Mouse (Mus musculus): ENCODE results near the gene Kmt2d. TPM values are rescaled to one million over a fixed set of nuclear protein-coding genes. Genes with fewer than 3 reads are reported as not detected.

Gene Kmt2d
- polyA plus RNA-seq, 1 experiment from 2014 or later = 5.1 TPM

DNA sequence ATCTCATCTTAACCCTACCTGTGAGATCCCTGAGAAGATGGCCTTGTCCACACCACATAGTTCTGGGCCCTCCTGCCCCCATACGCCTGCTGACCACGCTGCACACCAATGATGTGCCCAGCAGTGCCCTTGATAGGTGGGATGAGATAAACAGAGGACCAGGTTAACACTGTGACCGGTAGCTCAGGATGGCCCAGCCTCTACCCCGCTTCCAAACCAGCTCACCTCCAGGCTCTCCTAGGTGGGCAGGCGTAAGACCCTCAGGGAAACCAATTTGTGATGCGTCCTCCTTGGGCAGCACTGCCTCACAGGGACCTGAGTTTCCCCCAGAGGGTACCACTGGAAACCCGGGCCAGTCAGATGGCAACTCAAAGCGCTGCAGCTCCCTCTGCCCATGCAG, 5.2 kb downstream of the Kmt2d start:
- 98% methylated on average over 8 of the region's 8 CpGs for WGBS
- no peak overlapping the region for H3K4me3 ChIP-seq (ENCODE audit: low read depth, low read length)
- no peak overlapping the region for H3K9ac ChIP-seq (ENCODE audit: low read length)
- no peak for ATAC-seq (ENCODE audit: low FRiP score, low TSS enrichment)
- TF ChIP-seq EP300 (optimal IDR thresholded peaks at IDR 0.05) (no peak), CTCF (IDR thresholded peaks at IDR 0.05; ENCODE audit: low read depth) (no peak)
- no peaks in the 10 kb centered on the region for H3K27me3 ChIP-seq (ENCODE audit: control insufficient read depth, insufficient read depth, low read length)
- H3K4me2 ChIP-seq (replicated peaks; ENCODE audit: low read depth) = no peak overlapping the region
- H3K27ac ChIP-seq (replicated peaks) = no peak overlapping the region
- no peaks in the 10 kb centered on the region for H3K9me3 ChIP-seq (ENCODE audit: control insufficient read depth, low read length)
- H3K4me1 ChIP-seq (replicated peaks; ENCODE audit: control insufficient read depth, insufficient read depth) = peaks cover 16% of the 10 kb centered on the region
- H3K36me3 ChIP-seq (ENCODE audit: control insufficient read depth, insufficient read depth, low read length) = peaks cover 49% of the 10 kb centered on the region
- no peak for DNase-seq (ENCODE audit: low spot score)

DNA sequence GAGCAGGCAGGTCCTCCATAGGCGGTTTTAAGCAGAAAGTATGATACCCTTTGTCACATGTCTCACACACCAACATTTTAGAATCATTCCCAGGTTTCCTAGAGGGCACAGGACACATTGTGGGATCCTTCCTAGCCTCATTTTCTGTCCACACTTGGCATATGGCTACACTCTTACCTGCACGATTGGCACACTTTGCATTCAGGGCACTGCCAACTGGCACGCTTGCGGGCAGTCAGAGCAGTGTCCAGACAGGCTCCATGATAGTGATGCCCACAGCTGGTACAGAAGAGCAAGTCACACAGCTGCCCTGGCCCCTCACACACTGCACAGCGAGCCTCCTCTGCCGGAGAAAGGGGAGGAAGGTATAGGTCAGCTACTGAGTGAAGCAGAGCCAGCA, 6.1 kb downstream of the Kmt2d start:
- Histone ChIP-seq H3K27ac (replicated peaks) (no peak overlapping the region), H3K9ac (ENCODE audit: low read length) (no peak overlapping the region), H3K4me3 (ENCODE audit: low read depth, low read length) (no peak overlapping the region), H3K4me2 (replicated peaks; ENCODE audit: low read depth) (no peak overlapping the region), H3K9me3 (ENCODE audit: control insufficient read depth, low read length) (no peaks in the 10 kb centered on the region), H3K27me3 (ENCODE audit: control insufficient read depth, insufficient read depth, low read length) (no peaks in the 10 kb centered on the region), H3K36me3 (ENCODE audit: control insufficient read depth, insufficient read depth, low read length) (peaks cover 56% of the 10 kb centered on the region), H3K4me1 (replicated peaks; ENCODE audit: control insufficient read depth, insufficient read depth) (peaks cover 16% of the 10 kb centered on the region)
- 93% methylated on average over 6 of the region's 6 CpGs for WGBS
- TF ChIP-seq EP300 (optimal IDR thresholded peaks at IDR 0.05) (no peak), CTCF (IDR thresholded peaks at IDR 0.05; ENCODE audit: low read depth) (no peak)
- ATAC-seq (ENCODE audit: low FRiP score, low TSS enrichment) = no peak
- DNase-seq (ENCODE audit: low spot score) = no peak

DNA sequence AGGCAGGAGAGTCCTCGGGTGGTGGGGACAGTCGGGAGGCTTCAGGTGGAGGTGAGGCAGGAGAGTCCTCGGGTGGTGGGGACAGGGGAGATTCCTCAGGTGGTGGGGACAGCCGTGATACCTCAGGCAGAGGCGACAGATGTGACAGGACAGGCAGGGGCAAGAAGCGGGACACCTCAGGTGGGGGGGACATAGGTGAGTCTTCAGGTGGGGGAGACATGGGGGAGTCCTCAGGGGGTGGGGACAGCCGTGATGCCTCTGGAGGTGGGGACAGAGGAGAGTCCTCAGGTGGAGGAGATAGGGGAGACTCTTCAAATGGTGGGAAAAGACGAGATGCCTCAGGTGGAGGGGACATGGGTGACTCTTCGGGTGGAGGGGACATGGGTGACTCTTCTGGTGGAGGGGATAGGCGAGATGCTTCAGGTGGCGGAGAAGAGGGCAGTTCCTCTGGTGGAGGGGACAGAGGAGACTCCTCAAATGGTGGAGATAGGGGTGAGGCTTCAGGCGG, 7.5 kb downstream of the Kmt2d start:
- no peak for ATAC-seq (ENCODE audit: low FRiP score, low TSS enrichment)
- H3K9ac ChIP-seq (ENCODE audit: low read length) = no peak overlapping the region
- no peaks in the 10 kb centered on the region for H3K9me3 ChIP-seq (ENCODE audit: control insufficient read depth, low read length)
- no peaks in the 10 kb centered on the region for H3K27me3 ChIP-seq (ENCODE audit: control insufficient read depth, insufficient read depth, low read length)
- peaks cover 8% of the 10 kb centered on the region for H3K4me1 ChIP-seq (replicated peaks; ENCODE audit: control insufficient read depth, insufficient read depth)
- H3K36me3 ChIP-seq (ENCODE audit: control insufficient read depth, insufficient read depth, low read length) = peaks cover 66% of the 10 kb centered on the region
- no peak for DNase-seq (ENCODE audit: low spot score)
- TF ChIP-seq EP300 (optimal IDR thresholded peaks at IDR 0.05) (no peak), CTCF (IDR thresholded peaks at IDR 0.05; ENCODE audit: low read depth) (no peak)
- 90% methylated on average over 12 of the region's 12 CpGs for WGBS
- H3K4me3 ChIP-seq (ENCODE audit: low read depth, low read length) = no peak overlapping the region
- no peak overlapping the region for H3K4me2 ChIP-seq (replicated peaks; ENCODE audit: low read depth)
- no peak overlapping the region for H3K27ac ChIP-seq (replicated peaks)

DNA sequence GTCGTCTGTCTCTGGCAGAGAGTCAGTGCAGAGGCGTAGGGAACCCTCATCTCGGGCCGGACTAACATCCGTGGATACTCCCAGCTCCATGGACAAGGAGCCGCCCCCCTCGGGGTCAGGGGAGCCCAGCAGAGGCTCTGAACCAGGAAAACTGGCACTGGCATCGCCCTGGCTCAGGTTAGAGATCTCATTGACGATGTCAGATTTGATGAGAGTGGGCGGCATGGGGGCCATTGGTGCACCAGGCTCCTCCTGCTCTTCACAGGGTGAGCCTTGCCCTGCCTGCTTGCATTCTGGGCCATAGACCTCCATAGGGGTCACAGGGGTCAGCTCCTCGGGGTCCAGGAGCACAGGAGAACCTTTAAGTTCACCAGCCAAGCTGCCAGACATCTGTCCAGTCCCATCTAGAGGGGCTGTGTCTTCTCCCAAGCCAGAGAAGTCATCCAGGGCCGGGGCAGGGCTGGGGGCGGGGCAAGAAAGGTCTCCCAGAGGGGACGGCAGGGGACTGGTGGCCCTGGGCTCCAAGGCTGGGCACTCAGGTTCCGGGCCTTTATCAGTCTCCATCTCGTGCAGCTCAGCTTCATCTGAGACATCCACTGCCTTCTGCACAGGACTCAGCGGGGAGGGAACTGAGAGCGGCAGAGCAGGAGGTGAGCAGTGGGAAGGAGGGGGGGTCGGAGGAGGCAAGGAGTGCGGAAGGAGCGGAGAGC, 9.1 kb downstream of the Kmt2d start:
- TF ChIP-seq EP300 (optimal IDR thresholded peaks at IDR 0.05) (no peak), CTCF (IDR thresholded peaks at IDR 0.05; ENCODE audit: low read depth) (no peak)
- Histone ChIP-seq H3K4me2 (replicated peaks; ENCODE audit: low read depth) (no peak overlapping the region), H3K36me3 (ENCODE audit: control insufficient read depth, insufficient read depth, low read length) (peaks cover 81% of the 10 kb centered on the region), H3K9ac (ENCODE audit: low read length) (no peak overlapping the region), H3K9me3 (ENCODE audit: control insufficient read depth, low read length) (no peaks in the 10 kb centered on the region), H3K4me3 (ENCODE audit: low read depth, low read length) (no peak overlapping the region), H3K4me1 (replicated peaks; ENCODE audit: control insufficient read depth, insufficient read depth) (no peaks in the 10 kb centered on the region), H3K27me3 (ENCODE audit: control insufficient read depth, insufficient read depth, low read length) (no peaks in the 10 kb centered on the region), H3K27ac (replicated peaks) (no peak overlapping the region)
- DNase-seq (ENCODE audit: low spot score) = no peak
- WGBS = 80% methylated on average over 21 of the region's 21 CpGs
- 0 out of 2 replicates have a peak, but pooled peaks have one; percentile 20 for ATAC-seq (ENCODE audit: low FRiP score, low TSS enrichment)

DNA sequence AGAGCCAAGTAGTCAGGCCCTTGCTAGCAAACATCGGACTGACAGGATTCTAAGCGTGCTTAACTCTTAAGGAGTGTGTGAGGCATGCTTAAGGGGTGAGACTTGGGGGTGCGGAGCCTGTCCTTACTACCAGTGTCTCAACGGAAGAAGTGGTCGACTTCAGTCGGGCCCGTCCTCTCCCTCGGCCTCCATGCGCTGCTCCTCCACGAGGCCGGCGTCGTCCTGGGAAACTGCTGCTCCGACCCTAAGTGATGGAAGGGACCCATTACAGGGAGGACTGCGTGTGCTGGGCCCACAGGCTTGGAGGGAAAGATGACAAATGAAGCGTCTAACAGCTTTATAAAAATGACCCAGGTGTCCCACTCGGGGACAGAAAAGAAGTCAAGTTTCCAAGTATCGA, 10.1 kb downstream of the Kmt2d start:
- H3K27me3 ChIP-seq (ENCODE audit: control insufficient read depth, insufficient read depth, low read length) = no peaks in the 10 kb centered on the region
- H3K4me1 ChIP-seq (replicated peaks; ENCODE audit: control insufficient read depth, insufficient read depth) = no peaks in the 10 kb centered on the region
- whole genome bisulfite sequencing = 93% methylated on average over 18 of the region's 18 CpGs
- peaks cover 77% of the 10 kb centered on the region for H3K36me3 ChIP-seq (ENCODE audit: control insufficient read depth, insufficient read depth, low read length)
- DNase-seq (ENCODE audit: low spot score) (no peak), ATAC-seq (ENCODE audit: low FRiP score, low TSS enrichment) (no peak)
- H3K9ac ChIP-seq (ENCODE audit: low read length) = no peak overlapping the region
- no peaks in the 10 kb centered on the region for H3K9me3 ChIP-seq (ENCODE audit: control insufficient read depth, low read length)
- TF ChIP-seq CTCF (IDR thresholded peaks at IDR 0.05; ENCODE audit: low read depth) (no peak), EP300 (optimal IDR thresholded peaks at IDR 0.05) (no peak)
- no peak overlapping the region for H3K4me2 ChIP-seq (replicated peaks; ENCODE audit: low read depth)
- no peak overlapping the region for H3K27ac ChIP-seq (replicated peaks)
- no peak overlapping the region for H3K4me3 ChIP-seq (ENCODE audit: low read depth, low read length)

DNA sequence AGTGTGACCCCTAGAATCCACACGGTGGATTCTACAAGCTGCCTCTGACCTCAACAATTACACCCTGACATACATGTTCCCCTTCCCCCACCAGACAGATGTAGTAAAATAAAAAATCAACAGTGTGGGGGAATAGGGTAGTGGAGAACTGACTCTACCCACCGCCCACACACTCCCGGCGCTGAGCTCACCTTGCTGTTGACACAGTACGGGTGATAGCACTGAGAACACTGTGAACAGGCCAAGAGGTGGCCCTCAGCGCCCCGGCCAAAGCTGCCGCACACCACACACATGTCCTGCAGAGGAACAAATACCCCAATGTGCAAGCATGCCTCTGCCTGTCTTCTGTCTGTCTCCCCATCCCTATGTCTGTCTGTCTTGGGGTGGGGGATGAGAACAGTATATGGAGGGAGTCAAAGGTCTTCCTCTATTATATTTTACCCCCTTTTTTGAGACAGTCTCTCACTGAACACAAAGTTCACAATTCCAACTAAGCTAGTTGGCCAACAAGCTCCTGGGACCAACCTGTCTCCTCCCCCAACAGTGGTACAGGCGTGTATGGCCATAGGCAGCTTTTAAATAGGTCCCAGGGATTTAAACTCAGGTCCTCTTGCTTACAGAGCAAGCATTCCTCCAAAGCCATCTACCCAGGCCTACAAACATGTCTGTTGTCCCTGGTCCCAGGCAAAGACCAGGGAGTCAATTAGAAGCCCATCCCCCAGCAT, 11.5 kb downstream of the Kmt2d start:
- ATAC-seq (ENCODE audit: low FRiP score, low TSS enrichment) = no peak
- Histone ChIP-seq H3K36me3 (ENCODE audit: control insufficient read depth, insufficient read depth, low read length) (peaks cover 75% of the 10 kb centered on the region), H3K9ac (ENCODE audit: low read length) (no peak overlapping the region)

More for the DNA sequence above, 11.5 kb downstream of the Kmt2d start:
- Histone ChIP-seq H3K4me2 (replicated peaks; ENCODE audit: low read depth) (no peak overlapping the region), H3K4me3 (ENCODE audit: low read depth, low read length) (no peak overlapping the region), H3K9me3 (ENCODE audit: control insufficient read depth, low read length) (no peaks in the 10 kb centered on the region), H3K4me1 (replicated peaks; ENCODE audit: control insufficient read depth, insufficient read depth) (no peaks in the 10 kb centered on the region), H3K27me3 (ENCODE audit: control insufficient read depth, insufficient read depth, low read length) (no peaks in the 10 kb centered on the region), H3K27ac (replicated peaks) (no peak overlapping the region)
- WGBS = 59% methylated on average over 9 of the region's 9 CpGs
- TF ChIP-seq EP300 (optimal IDR thresholded peaks at IDR 0.05) (no peak), CTCF (IDR thresholded peaks at IDR 0.05; ENCODE audit: low read depth) (no peak)
- no peak for DNase-seq (ENCODE audit: low spot score)
